Mouse (Mus musculus) layer of hippocampus, adult 2 months (tissue): ENCODE data around the gene St8sia1. TPM values are rescaled to one million over a fixed set of nuclear protein-coding genes. Genes with fewer than 3 reads are reported as not detected.
A peak's percentile ranks its signal among the peaks of the same experiment; 100 is the strongest.
"Not testable (repeated sequence)": the region's sequence is repeated elsewhere in the genome, so short reads cannot be mapped to it uniquely, and the experiment has no call there.

Experiments
- DNase-seq, 2 experiments: peaks; one replicate each; pipeline ENCODE4 v3.0.0; 2022; ENCODE audit warnings: low spot score in 2 of 2
- H3K27ac ChIP-seq: fragments of 200-600 bp; 2 replicates; pipeline ENCODE4 v1.8.1; 2022
- H3K4me3 ChIP-seq: fragments of 200-600 bp; 2 replicates; pipeline ENCODE4 v1.8.1; 2022; ENCODE audit warnings: mild to moderate bottlenecking
- CTCF ChIP-seq: fragments of 200-600 bp; conservative IDR thresholded peaks from 2 replicates; pipeline ENCODE4 v1.8.1; 2022; ENCODE audit warnings: antibody characterized with exemption, mild to moderate bottlenecking, moderate library complexity
- total RNA-seq, 2 experiments: library from RNA; stranded (reverse); gene quantifications; 2 replicates each; pipeline ENCODE4 v1.2.3; 2021

St8sia1 gene
- total RNA-seq, 2 experiments from 2014 or later, result 34.4 to 39.1 TPM

DNA sequence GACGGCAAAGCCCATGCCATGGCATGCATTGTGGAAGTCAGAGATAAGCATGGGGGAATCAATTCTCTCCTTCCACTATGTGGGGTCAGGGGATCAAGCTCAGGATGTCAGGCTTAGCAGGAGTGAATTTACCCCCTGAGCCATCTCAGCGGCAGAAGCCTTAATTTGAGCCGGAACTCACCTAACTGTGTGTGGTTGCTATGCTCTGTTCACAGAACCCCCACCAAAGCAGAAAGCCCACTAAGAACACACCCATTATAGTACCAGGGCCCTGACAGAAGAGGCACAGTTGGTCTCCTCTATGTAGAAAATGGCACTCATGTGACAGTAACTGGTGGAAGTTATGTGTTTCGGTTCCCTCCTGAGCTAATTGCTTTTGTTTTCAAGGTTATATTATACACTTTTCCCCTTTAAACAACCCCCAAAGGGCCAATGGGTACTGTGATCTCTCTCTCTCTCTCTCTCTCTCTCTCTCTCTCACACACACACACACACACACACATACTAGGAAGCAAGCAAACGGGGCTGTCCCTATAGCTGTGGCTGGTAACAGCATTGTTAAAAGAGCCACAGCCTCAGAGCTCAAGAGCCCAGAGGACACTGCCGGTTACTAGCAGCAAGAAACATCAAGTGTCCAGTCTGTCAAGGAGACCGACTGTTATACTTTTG lies 27.3 kb upstream of the St8sia1 start:
- DNase-seq, result no peak

DNA sequence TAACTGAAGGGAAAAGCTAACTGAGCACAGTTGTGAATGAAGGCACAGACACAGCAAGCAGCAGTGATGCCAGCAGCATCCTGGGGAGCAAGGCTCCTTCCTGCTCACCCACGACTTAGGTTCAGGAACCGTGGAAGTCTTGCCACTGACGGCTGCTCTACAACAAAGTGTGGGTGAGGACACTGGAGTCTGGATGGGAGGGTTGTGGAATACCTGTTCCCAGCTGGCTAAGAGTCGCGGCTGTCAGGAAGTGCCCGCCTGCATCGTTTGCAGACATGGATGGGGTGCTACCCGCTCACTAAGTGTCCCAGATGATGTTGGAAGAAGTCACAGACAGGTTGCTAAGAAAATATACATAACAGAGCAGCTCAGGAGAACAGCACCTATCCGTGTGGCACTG lies 26.3 kb upstream of the St8sia1 start:
- no peak for TF ChIP-seq CTCF
- no peak for DNase-seq
- H3K27ac ChIP-seq, result no peak overlapping the region
- no peak overlapping the region for H3K4me3 ChIP-seq

More for the DNA sequence above, 27.3 kb upstream of the St8sia1 start:
- H3K4me3 ChIP-seq, result no peak overlapping the region
- no peak for TF ChIP-seq CTCF
- H3K27ac ChIP-seq, result no peak overlapping the region

DNA sequence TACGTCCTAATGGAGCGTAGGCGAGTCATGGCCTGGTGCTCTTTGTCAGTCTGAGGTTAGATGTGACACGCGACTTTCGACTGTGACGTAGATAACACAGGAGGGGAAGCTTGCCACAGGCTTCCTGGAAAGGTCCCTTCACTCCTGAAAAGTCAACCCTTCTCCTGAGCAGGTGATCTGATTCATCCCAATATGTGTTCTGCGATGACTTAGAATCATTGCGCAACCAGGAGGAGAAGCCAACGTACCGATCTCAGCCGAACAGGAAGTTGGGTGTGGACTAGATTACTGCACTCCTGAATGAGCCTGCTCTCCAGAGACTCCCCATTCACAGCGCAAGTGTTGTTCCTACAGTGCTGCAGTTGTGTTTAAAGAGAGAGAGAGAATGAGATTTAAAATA lies 25.2 kb upstream of the St8sia1 start:
- no peak for DNase-seq
- no peak for TF ChIP-seq CTCF
- no peak overlapping the region for H3K27ac ChIP-seq
- H3K4me3 ChIP-seq, result no peak overlapping the region

DNA sequence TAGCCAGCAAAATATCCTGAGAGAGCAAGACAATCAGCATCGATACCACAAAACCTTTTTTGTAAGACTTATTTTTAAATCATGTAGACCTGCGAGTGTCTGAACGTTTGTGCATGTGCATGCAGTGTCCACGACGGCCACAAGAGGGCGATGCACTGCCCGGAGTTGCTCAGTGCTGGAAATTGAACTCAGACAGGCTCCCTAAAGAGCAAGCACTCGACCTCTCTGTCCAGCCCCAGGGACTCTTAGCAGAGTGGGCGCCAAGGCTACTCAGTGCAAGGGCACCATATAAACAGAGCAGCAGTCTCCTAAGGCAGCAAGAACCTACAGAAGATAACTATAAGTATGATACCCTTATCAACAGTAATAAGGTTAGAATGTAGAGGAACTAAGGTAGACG lies 24.5 kb upstream of the St8sia1 start:
- peak in 1 of 2 experiments; percentile 75 for DNase-seq
- H3K27ac ChIP-seq, result no peak overlapping the region
- TF ChIP-seq CTCF, result peak; percentile 96
- no peak overlapping the region for H3K4me3 ChIP-seq

DNA sequence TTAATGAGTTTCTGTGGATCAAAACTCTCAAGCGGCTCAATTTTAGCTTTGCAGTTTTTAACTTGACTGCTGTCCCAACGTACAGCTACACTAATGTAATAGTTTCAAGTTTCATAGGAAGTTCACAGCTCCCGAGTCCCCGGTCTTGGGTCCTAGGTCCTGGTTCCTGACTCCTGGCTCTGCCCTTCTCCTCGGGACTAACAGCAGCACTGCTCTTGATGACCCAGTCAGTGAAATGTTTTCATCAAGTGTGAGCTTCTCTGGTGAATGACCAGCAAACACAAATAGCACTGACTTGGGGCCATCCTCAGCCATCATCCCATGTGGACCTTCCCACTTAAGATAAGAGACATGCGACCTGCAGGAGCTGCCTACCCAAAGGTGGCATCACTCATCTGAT lies 24.0 kb upstream of the St8sia1 start:
- no peak for DNase-seq
- no peak overlapping the region for H3K4me3 ChIP-seq
- TF ChIP-seq CTCF, result no peak
- no peak overlapping the region for H3K27ac ChIP-seq

DNA sequence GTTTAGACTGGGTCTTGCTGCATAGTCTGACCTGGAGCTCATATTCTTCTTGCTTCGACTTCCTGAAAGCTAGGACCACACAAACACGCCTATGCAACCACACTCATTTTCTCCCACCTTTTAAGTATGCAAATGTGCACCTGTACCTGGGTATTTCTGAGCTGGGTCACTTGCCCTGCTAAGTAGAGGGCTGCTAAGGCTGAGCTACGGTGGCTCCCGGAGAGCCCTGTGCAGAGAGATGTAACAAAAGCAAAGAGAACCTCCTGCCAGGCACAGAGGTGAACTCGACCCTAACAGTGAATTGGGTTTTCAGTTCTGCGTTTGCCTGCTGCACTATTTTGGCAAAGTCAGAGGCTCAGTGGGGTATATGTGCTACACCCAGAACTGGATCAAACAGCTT lies 23.4 kb upstream of the St8sia1 start:
- Histone ChIP-seq H3K27ac (no peak overlapping the region), H3K4me3 (no peak overlapping the region)
- DNase-seq, result no peak
- no peak for TF ChIP-seq CTCF

DNA sequence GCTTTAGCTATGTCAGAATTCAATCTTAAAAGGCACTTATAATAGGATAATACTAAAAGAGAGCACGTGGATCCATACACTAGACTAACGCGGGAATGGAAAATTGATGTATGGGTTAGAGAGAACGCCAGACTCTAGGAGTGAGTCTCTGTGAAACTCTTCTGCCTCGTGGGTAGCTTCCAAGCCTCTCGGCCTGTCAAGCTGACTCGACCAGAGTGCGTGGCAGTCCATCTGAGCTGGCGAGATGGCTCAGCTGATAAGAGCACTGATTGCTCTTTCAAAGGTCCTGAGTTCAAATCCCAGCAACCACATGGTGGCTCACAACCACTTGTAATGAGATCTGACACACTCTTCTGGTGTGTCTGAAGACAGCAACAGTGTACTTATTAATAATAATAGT lies 22.5 kb upstream of the St8sia1 start:
- not testable (repeated sequence) for DNase-seq, H3K4me3 ChIP-seq, H3K27ac ChIP-seq

DNA sequence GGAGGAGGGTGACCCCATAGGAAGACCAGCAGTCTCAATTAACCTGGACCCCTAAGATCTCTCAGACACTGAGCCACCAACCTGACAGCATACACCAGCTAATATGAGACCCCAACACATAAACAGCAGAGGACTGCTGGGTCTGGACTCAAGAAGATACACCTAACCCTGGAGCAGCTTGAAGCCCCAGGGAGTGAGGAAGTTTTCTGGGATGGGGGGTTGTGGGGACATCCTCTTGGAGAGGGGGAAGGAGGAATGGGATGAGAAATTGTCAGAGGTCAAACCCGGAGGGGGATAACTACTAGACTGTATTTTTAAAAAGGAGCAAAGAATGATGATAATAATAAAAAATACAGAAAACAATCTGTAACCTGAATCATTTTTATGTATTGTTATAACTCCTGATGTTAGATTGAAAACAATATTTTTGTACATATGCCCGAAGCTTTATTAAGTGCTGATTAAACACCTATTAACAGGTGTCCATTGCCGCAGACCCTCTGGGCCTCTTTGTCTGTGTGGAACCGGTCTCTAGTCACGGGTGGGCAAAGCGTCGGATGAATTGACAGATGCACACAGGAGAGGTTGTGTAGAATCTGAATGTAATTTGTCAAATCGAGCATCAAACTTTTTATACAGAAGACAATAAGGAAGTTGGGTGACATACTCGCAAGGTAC lies 21.4 kb upstream of the St8sia1 start:
- H3K27ac ChIP-seq, DNase-seq, H3K4me3 ChIP-seq: not testable (repeated sequence)

DNA sequence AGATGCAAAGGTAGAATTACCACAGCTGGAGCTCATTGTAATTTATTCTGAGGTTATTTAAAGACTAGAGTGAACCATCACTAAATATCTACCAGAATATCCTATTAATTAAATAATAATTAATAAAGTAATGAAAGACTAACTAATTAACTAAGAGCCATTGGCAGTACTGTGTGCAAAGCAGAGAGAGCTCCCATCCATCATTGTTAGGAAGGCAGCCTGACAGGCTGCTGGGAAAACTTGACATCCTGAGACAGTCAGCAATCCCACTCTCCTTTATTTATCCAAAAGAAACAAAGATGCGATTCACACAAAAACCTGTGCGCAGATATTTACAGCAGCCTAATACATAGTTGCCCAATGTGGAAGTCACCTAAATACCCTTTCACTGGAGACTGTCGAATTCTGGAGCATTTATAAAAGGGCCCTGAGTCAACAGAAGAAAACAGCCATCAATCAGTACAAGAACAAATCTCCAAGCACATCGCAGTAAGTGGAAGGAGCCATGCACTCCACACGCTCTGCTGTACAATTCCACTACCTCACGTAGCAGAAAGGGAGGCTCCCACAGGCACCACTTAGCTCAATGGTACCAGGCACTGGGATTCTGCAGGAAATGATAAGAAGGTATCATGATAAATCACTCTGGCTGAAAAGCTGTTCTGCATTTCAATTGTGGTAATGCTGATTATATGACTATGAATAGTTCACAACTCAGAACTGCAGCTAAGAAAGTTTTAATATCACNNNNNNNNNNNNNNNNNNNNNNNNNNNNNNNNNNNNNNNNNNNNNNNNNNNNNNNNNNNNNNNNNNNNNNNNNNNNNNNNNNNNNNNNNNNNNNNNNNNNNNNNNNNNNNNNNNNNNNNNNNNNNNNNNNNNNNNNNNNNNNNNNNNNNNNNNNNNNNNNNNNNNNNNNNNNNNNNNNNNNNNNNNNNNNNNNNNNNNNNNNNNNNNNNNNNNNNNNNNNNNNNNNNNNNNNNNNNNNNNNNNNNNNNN lies 15.7 kb upstream of the St8sia1 start:
- TF ChIP-seq CTCF, result no peak
- no peak for DNase-seq
- no peak overlapping the region for H3K27ac ChIP-seq

DNA sequence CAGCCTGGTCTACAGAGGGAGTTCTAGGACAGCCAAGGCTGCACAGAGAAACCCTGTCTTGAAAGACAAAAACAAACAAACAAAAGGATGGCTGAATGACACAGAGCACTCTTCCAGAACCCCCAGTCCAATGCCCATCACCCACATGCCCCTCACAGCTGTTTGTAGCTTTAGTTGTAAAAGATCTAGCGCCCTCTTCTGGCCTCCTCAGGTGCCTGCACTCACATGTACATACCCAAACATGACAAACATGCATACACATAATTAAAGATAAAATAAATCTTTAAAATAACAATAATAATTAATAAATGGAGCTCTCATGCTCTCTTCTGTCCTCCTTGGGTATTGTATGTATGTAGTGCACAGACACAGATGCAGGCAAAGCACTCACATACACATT lies 13.0 kb upstream of the St8sia1 start:
- H3K27ac ChIP-seq, result no peak overlapping the region
- no peak for DNase-seq
- TF ChIP-seq CTCF, result peak; percentile 37
- H3K4me3 ChIP-seq, result no peak overlapping the region

More for the DNA sequence above, 15.7 kb upstream of the St8sia1 start:
- H3K4me3 ChIP-seq, result no peak overlapping the region

DNA sequence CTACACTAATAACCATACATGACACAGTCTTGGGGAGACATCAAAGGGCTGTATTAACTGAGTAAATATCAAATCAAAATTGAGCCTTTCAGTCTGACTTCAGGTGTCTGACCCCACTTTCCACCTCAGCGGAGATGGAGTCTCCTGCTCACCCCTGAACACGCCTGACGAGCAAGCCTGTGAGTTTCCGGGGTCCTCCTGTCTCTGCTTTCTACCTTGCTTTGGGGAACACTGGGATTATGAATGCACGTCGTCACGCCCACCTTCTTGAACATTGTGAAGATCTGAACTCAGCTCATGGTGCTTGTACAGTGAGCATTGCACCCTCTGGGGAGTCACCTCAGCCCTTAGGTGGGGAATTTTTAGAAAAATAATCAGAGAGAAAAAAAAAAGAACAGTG lies 9.0 kb upstream of the St8sia1 start:
- TF ChIP-seq CTCF, result no peak
- no peak overlapping the region for H3K4me3 ChIP-seq
- DNase-seq, result no peak
- H3K27ac ChIP-seq, result no peak overlapping the region

DNA sequence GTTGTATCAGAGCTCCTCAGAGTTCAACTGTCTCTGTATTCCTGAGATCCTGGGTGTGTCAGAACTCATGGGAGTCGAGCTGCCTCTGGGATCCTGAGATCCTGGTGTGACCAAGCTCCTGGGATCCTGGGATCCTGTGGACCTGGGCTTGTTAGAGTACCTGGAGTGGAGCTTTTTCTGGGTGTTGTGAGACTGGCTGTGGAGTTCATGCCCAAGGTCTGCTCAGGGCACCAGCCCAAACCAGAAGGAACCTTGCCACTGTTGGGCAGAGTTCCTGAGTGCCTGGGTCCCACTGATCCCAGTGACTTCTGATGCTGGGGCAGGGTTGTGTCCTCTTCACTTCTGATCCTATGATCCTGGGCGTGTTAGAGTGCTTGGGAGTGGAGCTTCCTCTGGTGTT lies 8.0 kb upstream of the St8sia1 start:
- TF ChIP-seq CTCF, result no peak
- no peak overlapping the region for H3K27ac ChIP-seq

DNA sequence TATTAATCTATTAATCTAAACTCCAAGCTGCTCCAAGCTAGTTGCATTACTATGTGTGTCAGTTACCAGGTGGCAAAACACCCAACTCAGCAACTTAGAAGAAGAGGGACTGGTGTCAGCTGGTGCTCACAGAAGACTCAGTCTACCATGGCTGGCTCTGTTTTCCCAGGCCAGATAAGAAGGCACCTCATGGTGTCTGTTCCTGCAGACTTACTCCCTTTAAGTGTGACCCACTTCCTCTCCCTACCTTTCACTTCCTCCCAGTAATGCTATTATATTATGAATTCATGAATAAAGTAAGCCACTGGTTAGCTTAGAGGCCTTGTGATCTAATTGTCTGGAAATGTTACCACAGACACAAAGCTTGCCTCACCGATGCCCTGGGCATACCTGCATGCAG lies 3.2 kb upstream of the St8sia1 start:
- TF ChIP-seq CTCF, result no peak
- no peak overlapping the region for H3K4me3 ChIP-seq
- H3K27ac ChIP-seq, result no peak overlapping the region
- DNase-seq, result no peak

More for the DNA sequence above, 8.0 kb upstream of the St8sia1 start:
- no peak overlapping the region for H3K4me3 ChIP-seq
- no peak for DNase-seq
